Mouse (Mus musculus) spleen, embryonic (tissue): ENCODE results near the gene Tomm22.

Source experiments
- CTCF ChIA-PET: fragments of 350-600 bp; sonication (Branson Sonifier 250); formaldehyde crosslinking; loops from one replicate; lab custom pipeline; 2022; lab: Charles Lee

The Tomm22 gene

GRCm38 (mm10) chr15:79720267-79720666 lies 49.6 kb downstream of the Tomm22 start:
- CTCF ChIA-PET = no interaction called here

GRCm38 (mm10) chr15:79720796-79721195 lies 50.1 kb downstream of the Tomm22 start:
- CTCF ChIA-PET = no interaction called here
